Mouse (Mus musculus) brain, embryonic 14.5 days (tissue): Measurements from ENCODE around the gene Fam185a.

Experiments
- CTCF ChIP-seq: fragments of 200-500 bp; IDR thresholded peaks from 2 replicates; pipeline ENCODE4 v1.5.1; 2012; ENCODE audit warnings: inconsistent platforms, mild to moderate bottlenecking, moderate library complexity, borderline replicate concordance; ENCODE audit not compliant: insufficient read depth, insufficient read length; ENCODE audit errors: extremely low read depth
- POLR2A ChIP-seq: fragments of 200-500 bp; IDR thresholded peaks from 2 replicates; pipeline ENCODE4 v1.6.1; 2012; ENCODE audit warnings: mild to moderate bottlenecking, inconsistent platforms, borderline replicate concordance; ENCODE audit not compliant: poor library complexity, insufficient read depth, insufficient read length, severe bottlenecking; ENCODE audit errors: extremely low read depth

DNA sequence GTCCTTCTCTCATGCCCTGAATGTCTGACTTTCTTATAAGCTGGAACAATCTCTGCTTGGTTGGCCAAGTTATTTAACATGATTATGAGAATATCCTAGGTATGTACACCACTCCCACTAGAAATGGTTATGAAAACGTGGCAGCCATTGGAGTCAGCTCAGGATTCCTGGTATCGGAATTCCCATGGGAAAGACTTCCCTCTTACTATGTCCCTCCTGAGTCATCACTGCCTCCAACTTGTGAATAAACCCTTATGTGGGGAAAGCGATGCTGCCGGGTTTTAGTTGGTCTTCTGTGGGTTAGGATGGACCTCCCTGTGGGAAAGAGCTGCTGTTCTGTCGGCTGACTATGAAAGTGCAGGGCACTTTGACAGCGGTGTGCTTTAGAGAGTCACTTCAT is 56.8 kb downstream of the Fam185a start:
- TF ChIP-seq CTCF (no peak), POLR2A (no peak)
